Mouse (Mus musculus): ENCODE data around the gene Ctrl. TPM values are rescaled to one million over a fixed set of nuclear protein-coding genes. Genes with fewer than 3 reads are reported as not detected.

Gene Ctrl
- polyA plus RNA-seq, 1 experiment from 2014 or later, result not detected

DNA sequence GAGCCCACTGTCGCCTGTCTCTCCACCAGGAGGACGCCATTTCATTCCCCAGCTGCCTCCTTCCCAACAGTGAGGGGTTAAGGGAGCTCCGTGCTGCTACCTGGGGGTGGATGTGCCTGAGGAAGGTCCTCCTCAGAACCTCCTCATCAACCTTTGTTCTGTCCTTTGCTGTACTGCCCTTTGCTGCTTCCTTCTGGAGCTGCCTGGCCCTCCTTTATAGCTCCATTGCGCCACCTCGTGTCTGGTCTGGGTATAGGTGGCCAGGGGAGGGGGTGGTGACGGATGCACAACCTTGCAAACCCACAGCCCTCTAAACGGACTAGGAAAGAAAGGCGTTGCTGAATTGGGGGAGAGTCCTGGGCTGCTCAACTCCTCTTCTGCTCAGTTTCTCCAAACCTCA, 3.1 kb downstream of the Ctrl start:
- H3K27ac ChIP-seq, result no peak overlapping the region
- H3K4me3 ChIP-seq (ENCODE audit: inconsistent target), result no peak overlapping the region
- H3K36me3 ChIP-seq (ENCODE audit: inconsistent target), result peaks cover 34% of the 10 kb centered on the region
- no peaks in the 10 kb centered on the region for H3K79me2 ChIP-seq (ENCODE audit: inconsistent target)
- WGBS (ENCODE audit: missing documents), result 42% methylated on average over 8 of the region's 8 CpGs

GRCm38 (mm10) chr8:105925123-105925522, 8.5 kb downstream of the Ctrl start:
- H3K27ac ChIP-seq, result no peak overlapping the region
- 100% methylated on average over 2 of the region's 3 CpGs for WGBS (ENCODE audit: missing documents)
- no peak overlapping the region for H3K4me3 ChIP-seq (ENCODE audit: inconsistent target)
- H3K79me2 ChIP-seq (ENCODE audit: inconsistent target), result no peaks in the 10 kb centered on the region
- H3K36me3 ChIP-seq (ENCODE audit: inconsistent target), result peaks cover 6% of the 10 kb centered on the region; the same call in 1 of the 2 replicates

DNA sequence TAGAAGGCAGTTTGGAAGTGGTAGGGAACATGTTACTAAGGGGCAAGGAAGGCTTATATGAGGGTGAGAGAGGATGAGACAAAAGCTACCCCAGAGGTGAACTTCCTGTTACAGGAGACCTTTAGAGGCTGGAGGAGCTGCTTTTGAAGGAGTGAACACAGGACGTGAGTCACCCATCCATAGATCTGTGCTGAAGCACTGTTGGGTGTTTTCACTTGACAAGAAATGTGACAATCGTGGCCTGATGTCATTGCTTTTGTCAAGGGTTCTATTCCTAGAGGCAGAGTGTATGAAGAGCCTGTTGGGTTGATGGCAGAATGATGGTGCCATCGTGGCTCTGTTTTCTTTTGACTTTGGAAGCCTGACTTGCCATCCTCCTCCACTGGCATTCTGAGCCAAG, 14.3 kb downstream of the Ctrl start:
- Histone ChIP-seq H3K4me3 (ENCODE audit: inconsistent target) (no peak overlapping the region), H3K79me2 (ENCODE audit: inconsistent target) (no peaks in the 10 kb centered on the region; the same call in 1 of the 2 replicates), H3K36me3 (ENCODE audit: inconsistent target) (peaks cover 9% of the 10 kb centered on the region; the same call in 1 of the 2 replicates), H3K27ac (no peak overlapping the region)
- WGBS (ENCODE audit: missing documents), result 82% methylated on average over 3 of the region's 3 CpGs

DNA sequence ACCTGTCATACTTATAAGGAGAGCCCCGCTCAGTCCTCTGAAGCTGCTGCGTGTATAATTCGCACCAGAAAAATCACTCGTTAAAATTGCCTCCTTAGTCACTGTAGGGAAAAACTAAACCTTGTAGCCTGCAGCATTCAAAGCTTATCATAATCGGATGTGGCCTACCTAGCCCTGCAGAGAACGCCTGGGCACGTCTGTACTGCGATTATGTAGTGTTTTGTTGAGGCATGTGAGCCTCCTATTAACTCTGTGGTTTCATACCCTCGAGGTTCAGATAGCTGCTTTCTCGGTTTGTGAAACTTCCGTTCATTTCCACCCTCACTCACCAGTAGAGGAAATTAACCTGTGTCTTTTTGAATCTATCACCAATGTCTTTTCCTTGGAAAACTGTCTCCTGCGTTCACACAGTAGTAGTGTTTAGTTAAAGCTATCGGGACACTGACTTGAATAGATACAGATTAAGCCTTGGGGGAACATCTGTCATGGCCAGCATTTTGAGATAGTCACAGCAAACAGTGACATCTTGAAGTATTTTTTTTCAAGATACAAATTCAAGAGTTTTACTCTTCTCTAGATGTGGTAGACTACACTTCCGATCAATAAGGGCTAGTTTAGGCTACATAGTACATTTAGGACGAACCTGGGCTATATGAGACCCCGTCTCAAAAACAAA, 32.6 kb downstream of the Ctrl start:
- WGBS (ENCODE audit: missing documents), result 24% methylated on average over 16 of the region's 16 CpGs
- H3K27ac ChIP-seq, result peak overlapping the region; percentile 42
- H3K4me3 ChIP-seq (ENCODE audit: inconsistent target), result peak overlapping the region; percentile 77

GRCm38 (mm10) chr8:105900180-105900940, 33.3 kb downstream of the Ctrl start, which contains the start of gene Pskh1:
TSS of gene Pskh1 (plus strand) at chr8:105900441.
- H3K4me3 ChIP-seq (ENCODE audit: inconsistent target), result peak within 1 kb of the TSS; percentile 77
- no peaks in the 10 kb centered on the region for H3K36me3 ChIP-seq (ENCODE audit: inconsistent target)
- H3K27ac ChIP-seq, result peak within 1 kb of the TSS; percentile 42
- under 1% methylated on average over 65 of the region's 68 CpGs for WGBS (ENCODE audit: missing documents)
- H3K79me2 ChIP-seq (ENCODE audit: inconsistent target), result peaks cover 48% of the 10 kb centered on the region

More for the DNA sequence above, 32.6 kb downstream of the Ctrl start:
- no peaks in the 10 kb centered on the region for H3K36me3 ChIP-seq (ENCODE audit: inconsistent target)
- peaks cover 56% of the 10 kb centered on the region for H3K79me2 ChIP-seq (ENCODE audit: inconsistent target)

GRCm38 (mm10) chr8:105897801-105898480, 35.7 kb downstream of the Ctrl start:
- H3K79me2 ChIP-seq (ENCODE audit: inconsistent target), result peaks cover 24% of the 10 kb centered on the region
- H3K36me3 ChIP-seq (ENCODE audit: inconsistent target), result no peaks in the 10 kb centered on the region
- H3K4me3 ChIP-seq (ENCODE audit: inconsistent target), result no peak overlapping the region
- H3K27ac ChIP-seq, result no peak overlapping the region
- WGBS (ENCODE audit: missing documents), result 89% methylated on average over 4 of the region's 9 CpGs

GRCm38 (mm10) chr8:105893339-105893738, 40.3 kb downstream of the Ctrl start, which contains the start of gene Nrn1l:
TSS of gene Nrn1l (plus strand) at chr8:105893567.
- Histone ChIP-seq H3K4me3 (ENCODE audit: inconsistent target) (no peak within 1 kb of the TSS), H3K36me3 (ENCODE audit: inconsistent target) (peaks cover 43% of the 10 kb centered on the region), H3K27ac (no peak within 1 kb of the TSS), H3K79me2 (ENCODE audit: inconsistent target) (no peaks in the 10 kb centered on the region)
- 70% methylated on average over 11 of the region's 11 CpGs for WGBS (ENCODE audit: missing documents)

GRCm38 (mm10) chr8:105892432-105892831, 41.2 kb downstream of the Ctrl start:
- 84% methylated on average over 6 of the region's 6 CpGs for WGBS (ENCODE audit: missing documents)
- Histone ChIP-seq H3K36me3 (ENCODE audit: inconsistent target) (peaks cover 52% of the 10 kb centered on the region), H3K79me2 (ENCODE audit: inconsistent target) (no peaks in the 10 kb centered on the region), H3K4me3 (ENCODE audit: inconsistent target) (no peak overlapping the region), H3K27ac (no peak overlapping the region)

DNA sequence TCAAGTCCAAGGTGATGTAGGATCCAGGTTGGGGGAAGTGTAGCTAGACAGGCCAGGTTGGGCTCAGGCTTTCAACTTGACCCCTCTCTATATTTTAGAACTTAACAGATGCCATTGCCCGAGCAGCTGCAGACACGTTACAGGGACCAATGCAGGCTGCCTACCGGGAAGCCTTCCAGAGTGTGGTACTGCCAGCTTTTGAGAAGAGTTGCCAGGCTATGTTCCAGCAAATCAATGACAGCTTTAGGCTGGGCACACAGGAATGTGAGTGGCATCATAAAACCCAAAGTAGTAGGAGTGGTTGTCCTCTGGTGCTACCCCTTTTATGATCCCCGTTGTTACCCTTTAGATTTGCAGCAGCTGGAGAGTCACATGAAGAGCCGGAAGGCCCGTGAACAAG, 42.8 kb downstream of the Ctrl start:
- 93% methylated on average over 6 of the region's 6 CpGs for WGBS (ENCODE audit: missing documents)
- no peak overlapping the region for H3K4me3 ChIP-seq (ENCODE audit: inconsistent target)
- no peaks in the 10 kb centered on the region for H3K79me2 ChIP-seq (ENCODE audit: inconsistent target)
- peaks cover 68% of the 10 kb centered on the region for H3K36me3 ChIP-seq (ENCODE audit: inconsistent target)
- no peak overlapping the region for H3K27ac ChIP-seq

- H3K79me2 ChIP-seq (ENCODE audit: inconsistent target), result no peaks in the 10 kb centered on the region
- WGBS (ENCODE audit: missing documents), result 94% methylated on average over 11 of the region's 12 CpGs
- H3K4me3 ChIP-seq (ENCODE audit: inconsistent target), result no peak overlapping the region
- H3K36me3 ChIP-seq (ENCODE audit: inconsistent target), result peaks cover 77% of the 10 kb centered on the region
- no peak overlapping the region for H3K27ac ChIP-seq
These were observed 43.8 kb downstream of the Ctrl start for GRCm38 (mm10) chr8:105889756-105890465.

Other genes with a start within 250 kb of the Ctrl start
- gene Carmil2, start 247.6 kb downstream of the Ctrl start, polyA plus RNA-seq (2018), result 0.13 TPM in 1 of 3 replicates, not detected in the others
- gene Acd, start 232.8 kb downstream of the Ctrl start, polyA plus RNA-seq (2018), result 14.9 to 20.7 TPM (median 19.5 TPM) in 3 replicates
- 2.9 to 8.1 TPM (median 6.1 TPM) in 3 replicates for gene Pard6a, start 232.7 kb downstream of the Ctrl start, polyA plus RNA-seq (2018)
- not detected in 3 replicates for gene 4933405L10Rik, start 226.2 kb downstream of the Ctrl start, polyA plus RNA-seq (2018)
- 1.4 to 6.3 TPM (median 3.2 TPM) in 3 replicates for gene Enkd1, start 225.7 kb downstream of the Ctrl start, polyA plus RNA-seq (2018)
- 0.26 to 0.85 TPM (median 0.67 TPM) in 3 replicates for gene Gfod2, start 175.2 kb downstream of the Ctrl start, polyA plus RNA-seq (2018)
- gene Ranbp10, start 106.5 kb downstream of the Ctrl start, polyA plus RNA-seq (2018), result 16.5 to 33.9 TPM (median 23.7 TPM) in 3 replicates
- gene Tsnaxip1, start 106.1 kb downstream of the Ctrl start, polyA plus RNA-seq (2018), result not detected in 3 replicates
- 7.2 to 13.3 TPM (median 8.2 TPM) in 3 replicates for gene Cenpt, start 80.6 kb downstream of the Ctrl start, polyA plus RNA-seq (2018)
- 8.3 to 23.6 TPM (median 20.4 TPM) in 3 replicates for gene Thap11, start 78.7 kb downstream of the Ctrl start, polyA plus RNA-seq (2018)
- 53.1 to 154 TPM (median 76.1 TPM) in 3 replicates for gene Nutf2, start 73.3 kb downstream of the Ctrl start, polyA plus RNA-seq (2018)
- 12.6 to 19.5 TPM (median 14.6 TPM) in 3 replicates for gene Edc4, start 53.0 kb downstream of the Ctrl start, polyA plus RNA-seq (2018)
- not detected in 3 replicates for gene Nrn1l, start 40.3 kb downstream of the Ctrl start, polyA plus RNA-seq (2018)
- 16.3 to 17.5 TPM (median 16.4 TPM) in 3 replicates for gene Pskh1, start 33.4 kb downstream of the Ctrl start, polyA plus RNA-seq (2018)
- gene Psmb10, start 4.6 kb upstream of the Ctrl start, polyA plus RNA-seq (2018), result 51.8 to 210 TPM (median 105 TPM) in 3 replicates
- 0.10 to 0.28 TPM in 2 of 3 replicates, not detected in the other for gene Lcat, start 9.5 kb upstream of the Ctrl start, polyA plus RNA-seq (2018)
- gene Slc12a4, start 32.2 kb upstream of the Ctrl start, polyA plus RNA-seq (2018), result 16.1 to 37.5 TPM (median 23.1 TPM) in 3 replicates
- 0.10 to 0.34 TPM in 2 of 3 replicates, not detected in the other for gene Dpep3, start 45.6 kb upstream of the Ctrl start, polyA plus RNA-seq (2018)
- 7.6 to 13.0 TPM (median 7.7 TPM) in 3 replicates for gene Dus2, start 57.5 kb upstream of the Ctrl start, polyA plus RNA-seq (2018)
- gene Dpep2nb, start 72.1 kb upstream of the Ctrl start, polyA plus RNA-seq (2018), result not detected in 3 replicates
- 10.2 to 19.4 TPM (median 15.9 TPM) in 3 replicates for gene Ddx28, start 78.0 kb upstream of the Ctrl start, polyA plus RNA-seq (2018)
- 21.3 to 25.2 TPM (median 22.3 TPM) in 3 replicates for gene Nfatc3, start 125.0 kb upstream of the Ctrl start, polyA plus RNA-seq (2018)
- gene Esrp2, start 203.1 kb upstream of the Ctrl start, polyA plus RNA-seq (2018), result not detected in 3 replicates
- 132 to 176 TPM (median 135 TPM) in 3 replicates for gene Pla2g15, start 216.5 kb upstream of the Ctrl start, polyA plus RNA-seq (2018)
- 4.4 to 10.2 TPM (median 4.9 TPM) in 3 replicates for gene Slc7a6, start 235.0 kb upstream of the Ctrl start, polyA plus RNA-seq (2018)